In genomic region chr8:119374716-119375115, GRCm38 (mm10) we compare ENCODE assay signal across 3 mouse cellular contexts. TPM values are rescaled to one million over a fixed set of nuclear protein-coding genes. Genes with fewer than 3 reads are reported as not detected.
"Had no signal": no experiment of that assay in that cellular context is flagged by ENCODE, and none has a peak within 500 bp of the region (broad histone marks: within the 10 kb centered on the region; RNA-seq: fewer than 3 reads in every experiment).

No protein-coding gene starts in this region.

RNA-seq across cellular contexts. Expression of gene Osgin1, which starts 59.2 kb away (rescaled TPM):
- total RNA-seq: megakaryocyte-erythroid progenitor cell, adult 5-6 weeks; midbrain, postnatal 0 days had no signal
- polyA plus RNA-seq: midbrain, embryonic 14.5 days had no signal
